Mouse (Mus musculus) liver, embryonic 14.5 days (tissue): ENCODE data around the gene Dynlt1a. TPM values are rescaled to one million over a fixed set of nuclear protein-coding genes. Genes with fewer than 3 reads are reported as not detected.
"Not testable (repeated sequence)": the region's sequence is repeated elsewhere in the genome, so short reads cannot be mapped to it uniquely, and the experiment has no call there.

Experiments used
- ATAC-seq: fragments of 200-750 bp; cut with Nextera tagmentation; 2 replicates; pipeline ENCODE4 v1.8.0; 2017; ENCODE audit warnings: moderate number of reproducible peaks, mild to moderate bottlenecking, moderate library complexity; ENCODE audit not compliant: insufficient read depth
- DNase-seq, 3 experiments: peaks; one replicate each; pipeline ENCODE4 v3.0.0-alpha.2; 2012 to 2013; ENCODE audit warnings: low read depth in 3 of 3, low spot score in 3 of 3
- H3K27ac ChIP-seq: fragments of 300-500 bp; sonication (generic); 2 replicates; pipeline ENCODE4 v1.5.1; 2014; ENCODE audit warnings: moderate library complexity, mild to moderate bottlenecking, control low read depth, inconsistent platforms
- H3K27me3 ChIP-seq: fragments of 300-500 bp; sonication (generic); 2 replicates; pipeline ENCODE4 v1.6.1; 2014; ENCODE audit warnings: mild to moderate bottlenecking, low read length, moderate library complexity; ENCODE audit not compliant: control insufficient read depth, insufficient read depth
- H3K36me3 ChIP-seq: fragments of 300-500 bp; sonication (generic); replicated peaks from 2 replicates; pipeline ENCODE4 v1.6.1; 2014; ENCODE audit warnings: low read depth; ENCODE audit not compliant: control insufficient read depth, insufficient read depth
- H3K4me1 ChIP-seq, 2 experiments: fragments of 200-500 bp in 1 of 2; fragments of 300-500 bp in 1 of 2; sonication (generic) in 1 of 2; replicated peaks; 2 replicates each; pipeline ENCODE4 v1.6.1; 2012 to 2014; ENCODE audit warnings: antibody characterized with exemption in 1 of 2, inconsistent platforms in 1 of 2, low read length in 1 of 2; ENCODE audit not compliant: control insufficient read depth in 2 of 2, insufficient read depth in 2 of 2
- H3K4me2 ChIP-seq: fragments of 300-500 bp; sonication (generic); 2 replicates; pipeline ENCODE4 v1.6.1; 2014; ENCODE audit warnings: low read depth, mild to moderate bottlenecking, control low read depth, moderate library complexity
- H3K4me3 ChIP-seq, 2 experiments: fragments of 200-500 bp in 1 of 2; fragments of 300-500 bp in 1 of 2; sonication (generic) in 1 of 2; 2 replicates each; pipeline ENCODE4 v1.5.1; 2012 to 2014; ENCODE audit warnings: low read depth in 2 of 2, low read length in 2 of 2, mild to moderate bottlenecking in 2 of 2, control low read depth in 1 of 2, inconsistent platforms in 1 of 2, moderate library complexity in 1 of 2; ENCODE audit not compliant: insufficient read depth in 1 of 2
- H3K9ac ChIP-seq: fragments of 300-500 bp; sonication (generic); replicated peaks from 2 replicates; pipeline ENCODE4 v1.6.1; 2014; ENCODE audit warnings: mild to moderate bottlenecking, control low read depth, moderate library complexity
- H3K9me3 ChIP-seq: fragments of 300-500 bp; sonication (generic); 2 replicates; pipeline ENCODE4 v1.6.1; 2016; ENCODE audit warnings: low read length, mixed read lengths; ENCODE audit not compliant: control insufficient read depth
- WGBS: fragments of 180-500 bp; shearing (Covaris S2); extraction: QIAGEN DNeasy Blood & Tissue Kit; methylation state at CpG from one replicate; pipeline ENCODE4 v1.1.7; 2014; ENCODE audit not compliant: insufficient replicate concordance; 5-methylcytosine and 5-hydroxymethylcytosine counted together
- polyA plus RNA-seq, 2 experiments: library from polyadenylated mRNA; depleted of rRNA in 1 of 2; stranded (reverse) in 1 of 2; unstranded in 1 of 2; fragments of >200 nt; fragmentation: Nextera tagmentation in 1 of 2; extraction: Ambion mirVana in 1 of 2; gene quantifications; 2 replicates each; pipeline versions ENCODE4 v1.2.1 to v1.2.3; 2012 to 2014

The Dynlt1a gene
- polyA plus RNA-seq, 2 experiments = 6.4 to 7.2 TPM

- ATAC-seq, H3K27ac ChIP-seq, H3K9ac ChIP-seq, H3K9me3 ChIP-seq, DNase-seq, H3K36me3 ChIP-seq, H3K4me3 ChIP-seq, H3K27me3 ChIP-seq, H3K4me2 ChIP-seq, H3K4me1 ChIP-seq: not testable (repeated sequence)
- 80% methylated on average over 5 of the region's 6 CpGs for WGBS
These were observed 12.4 kb downstream of the Dynlt1a start for GRCm38 (mm10) chr17:6304891-6305290.

GRCm38 (mm10) chr17:6300190-6300863 lies 17.0 kb downstream of the Dynlt1a start:
- not testable (repeated sequence) for H3K9ac ChIP-seq, H3K27me3 ChIP-seq, DNase-seq, H3K4me3 ChIP-seq, H3K9me3 ChIP-seq, H3K27ac ChIP-seq, H3K36me3 ChIP-seq, H3K4me2 ChIP-seq, H3K4me1 ChIP-seq
- 76% methylated on average over 5 of the region's 12 CpGs for WGBS
- ATAC-seq = peak; percentile 49; the same call in 1 of the 2 replicates

- not testable (repeated sequence) for ATAC-seq, H3K4me3 ChIP-seq, DNase-seq, H3K36me3 ChIP-seq, H3K27me3 ChIP-seq, H3K27ac ChIP-seq, H3K9me3 ChIP-seq, H3K9ac ChIP-seq, H3K4me2 ChIP-seq, H3K4me1 ChIP-seq
- 78% methylated on average over 9 of the region's 15 CpGs for WGBS
These were observed 20.1 kb downstream of the Dynlt1a start for GRCm38 (mm10) chr17:6297060-6297795.

GRCm38 (mm10) chr17:6293882-6294281 lies 23.4 kb downstream of the Dynlt1a start:
- not testable (repeated sequence) for H3K27me3 ChIP-seq, H3K36me3 ChIP-seq, ATAC-seq, DNase-seq, H3K4me2 ChIP-seq, H3K9ac ChIP-seq, H3K9me3 ChIP-seq, H3K4me1 ChIP-seq, H3K27ac ChIP-seq, H3K4me3 ChIP-seq
- no CpG with 5 or more reads among the region's 5 CpGs for whole genome bisulfite sequencing

GRCm38 (mm10) chr17:6289045-6289444 lies 28.3 kb downstream of the Dynlt1a start:
- H3K27ac ChIP-seq, DNase-seq, H3K36me3 ChIP-seq, H3K4me3 ChIP-seq, H3K9ac ChIP-seq, H3K4me2 ChIP-seq, H3K27me3 ChIP-seq, H3K4me1 ChIP-seq, ATAC-seq, H3K9me3 ChIP-seq: not testable (repeated sequence)
- WGBS = 77% methylated on average over 10 of the region's 12 CpGs

GRCm38 (mm10) chr17:6286169-6286568 lies 31.1 kb downstream of the Dynlt1a start:
- not testable (repeated sequence) for H3K36me3 ChIP-seq, H3K9ac ChIP-seq, H3K9me3 ChIP-seq, H3K4me1 ChIP-seq, H3K27ac ChIP-seq, H3K4me3 ChIP-seq, ATAC-seq, H3K4me2 ChIP-seq, H3K27me3 ChIP-seq, DNase-seq
- 73% methylated on average over 5 of the region's 5 CpGs for WGBS

GRCm38 (mm10) chr17:6283137-6283536 lies 34.2 kb downstream of the Dynlt1a start:
- H3K9ac ChIP-seq, H3K27me3 ChIP-seq, H3K4me1 ChIP-seq, H3K27ac ChIP-seq, H3K4me2 ChIP-seq, ATAC-seq, H3K4me3 ChIP-seq, H3K36me3 ChIP-seq, H3K9me3 ChIP-seq, DNase-seq: not testable (repeated sequence)
- WGBS = 84% methylated on average over 7 of the region's 10 CpGs

- not testable (repeated sequence) for H3K4me3 ChIP-seq, H3K27ac ChIP-seq, H3K9me3 ChIP-seq, H3K9ac ChIP-seq, ATAC-seq, H3K4me2 ChIP-seq, H3K36me3 ChIP-seq, H3K27me3 ChIP-seq, H3K4me1 ChIP-seq, DNase-seq
- 81% methylated on average over 18 of the region's 19 CpGs for WGBS
These were observed 36.8 kb downstream of the Dynlt1a start for GRCm38 (mm10) chr17:6280513-6280912.
